Mouse (Mus musculus) retina, adult 2 months (tissue): ENCODE results near the gene Itgb5.

Experiments used
- DNase-seq: peaks from one replicate; pipeline ENCODE4 v3.0.0-alpha.2; 2012; ENCODE audit warnings: low read depth, low spot score

The Itgb5 gene

GRCm38 (mm10) chr16:33878041-33878783 is 48.7 kb downstream of the Itgb5 start:
- DNase-seq, result no peak

DNA sequence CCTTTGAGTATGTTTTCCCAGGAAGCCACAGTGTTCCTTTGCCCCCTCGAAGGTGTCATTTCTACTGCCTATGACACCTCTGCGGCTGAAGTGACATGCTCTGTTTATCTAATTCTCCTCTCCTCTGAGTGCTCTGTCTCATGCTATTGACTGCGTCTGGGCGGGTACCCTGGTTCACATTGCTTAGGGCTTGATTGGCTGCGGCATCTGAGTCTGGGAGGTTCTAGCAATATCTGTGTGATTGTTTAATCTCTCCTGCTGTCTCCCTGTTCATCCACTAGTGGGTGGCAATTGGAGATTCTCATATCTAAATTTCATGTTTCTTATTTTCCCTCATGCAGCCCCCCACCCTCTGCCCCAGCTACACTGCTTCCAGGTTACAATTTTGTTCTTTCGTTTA is 49.6 kb downstream of the Itgb5 start:
- no peak for DNase-seq

- DNase-seq, result no peak
These were observed 50.1 kb downstream of the Itgb5 start for GRCm38 (mm10) chr16:33879556-33879955.

- DNase-seq, result no peak
These were observed 51.3 kb downstream of the Itgb5 start for GRCm38 (mm10) chr16:33880765-33881164.

GRCm38 (mm10) chr16:33882540-33882939 is 53.1 kb downstream of the Itgb5 start:
- DNase-seq, result no peak

- DNase-seq, result no peak
These were observed 53.8 kb downstream of the Itgb5 start for GRCm38 (mm10) chr16:33883046-33883975.

GRCm38 (mm10) chr16:33884201-33884600 is 54.7 kb downstream of the Itgb5 start:
- no peak for DNase-seq

GRCm38 (mm10) chr16:33885021-33885471 is 55.6 kb downstream of the Itgb5 start:
- DNase-seq, result no peak

DNA sequence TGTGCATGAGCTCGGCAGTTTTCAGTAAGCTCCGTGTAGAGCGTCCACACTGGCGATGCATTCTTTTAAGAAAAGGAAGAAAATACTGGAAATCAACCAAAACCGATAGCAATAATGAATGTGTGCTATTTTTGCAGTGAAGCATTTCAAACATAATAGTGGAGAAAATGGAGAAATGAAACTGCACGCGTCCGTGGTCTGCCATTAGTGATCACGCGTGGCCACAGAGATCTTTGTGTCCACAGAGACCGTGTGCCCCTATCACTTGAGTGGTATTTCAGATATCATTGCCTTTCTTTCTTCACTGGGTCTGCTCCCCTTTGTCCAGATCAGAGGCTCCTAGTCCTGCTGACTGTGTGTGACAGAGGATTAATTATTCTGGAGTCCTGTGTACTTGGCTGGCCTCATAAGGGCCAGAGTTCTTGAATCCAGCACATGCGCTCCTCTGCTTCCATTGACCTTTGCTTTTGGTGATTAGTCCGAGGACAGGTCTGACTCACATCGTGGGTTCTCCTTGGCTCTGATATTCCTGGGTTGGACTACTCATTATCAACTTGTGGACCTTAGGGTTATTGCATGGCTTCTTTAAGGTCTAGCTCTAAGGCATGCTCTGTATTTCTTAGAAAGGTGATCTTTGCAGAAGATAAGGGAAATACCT is 56.3 kb downstream of the Itgb5 start:
- DNase-seq, result no peak

- DNase-seq, result no peak
These were observed 57.2 kb downstream of the Itgb5 start for GRCm38 (mm10) chr16:33886665-33887064.

DNA sequence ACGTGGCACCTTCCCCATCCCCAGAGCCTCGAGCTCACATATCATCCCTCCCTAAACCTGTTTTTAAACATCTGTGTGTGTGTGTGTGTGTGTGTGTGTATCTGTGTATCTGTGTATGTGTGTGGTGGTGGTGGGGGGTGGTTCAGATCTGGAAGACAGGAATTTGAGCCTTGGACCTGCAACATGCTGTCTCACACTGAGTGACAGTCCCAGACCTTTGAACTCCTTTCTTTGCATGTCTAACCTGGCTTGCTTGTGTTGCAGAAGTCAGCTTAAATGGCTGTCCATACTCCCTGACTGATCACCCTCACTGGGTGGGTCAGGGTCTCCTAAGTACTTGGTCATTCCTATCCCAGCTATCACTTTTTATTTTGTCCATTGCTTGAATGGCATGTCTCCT is 58.5 kb downstream of the Itgb5 start:
- no peak for DNase-seq

- DNase-seq, result no peak
These were observed 59.6 kb downstream of the Itgb5 start for GRCm38 (mm10) chr16:33889000-33889607.

DNA sequence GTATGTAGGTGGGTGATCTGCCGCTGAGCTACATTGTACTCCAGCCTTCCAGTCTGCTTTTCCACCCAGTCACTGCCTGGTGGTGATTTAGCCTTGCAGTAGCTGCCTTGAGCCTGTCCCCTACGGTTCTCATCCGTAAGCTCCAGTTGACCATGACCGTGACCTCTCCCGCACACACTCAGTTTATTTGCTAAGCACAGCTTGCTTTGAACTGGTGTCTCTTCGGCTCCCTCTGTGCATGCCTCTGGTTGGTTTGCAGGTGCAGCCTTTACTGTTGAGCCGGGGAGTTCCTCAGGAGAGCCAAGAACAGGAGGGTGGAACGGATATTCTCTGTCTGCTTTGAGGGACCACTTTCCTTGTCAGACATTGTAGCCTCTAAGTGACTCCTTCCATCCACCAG is 61.6 kb downstream of the Itgb5 start:
- no peak for DNase-seq

GRCm38 (mm10) chr16:33891561-33892281 is 62.3 kb downstream of the Itgb5 start:
- no peak for DNase-seq

DNA sequence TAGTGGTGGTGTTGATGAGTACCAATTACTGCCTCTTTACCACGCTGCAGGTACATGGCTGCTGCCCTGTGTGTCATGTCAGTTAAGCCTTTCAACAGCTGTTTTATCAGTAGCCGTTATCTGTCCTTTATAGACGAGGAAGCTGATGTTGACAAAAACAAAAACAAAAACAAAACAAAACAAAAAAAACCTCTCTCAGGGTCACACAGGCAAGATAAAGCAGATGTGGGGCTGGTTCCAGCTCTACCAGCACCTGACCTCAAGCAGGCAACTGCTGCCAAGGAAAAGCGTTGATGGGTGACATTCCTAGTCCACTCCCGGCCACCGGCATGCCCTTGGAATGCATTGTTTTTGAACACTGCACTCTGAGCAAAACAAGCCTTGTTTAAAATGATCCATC is 63.1 kb downstream of the Itgb5 start:
- DNase-seq, result no peak

GRCm38 (mm10) chr16:33893796-33894195 is 64.3 kb downstream of the Itgb5 start:
- DNase-seq, result no peak

DNA sequence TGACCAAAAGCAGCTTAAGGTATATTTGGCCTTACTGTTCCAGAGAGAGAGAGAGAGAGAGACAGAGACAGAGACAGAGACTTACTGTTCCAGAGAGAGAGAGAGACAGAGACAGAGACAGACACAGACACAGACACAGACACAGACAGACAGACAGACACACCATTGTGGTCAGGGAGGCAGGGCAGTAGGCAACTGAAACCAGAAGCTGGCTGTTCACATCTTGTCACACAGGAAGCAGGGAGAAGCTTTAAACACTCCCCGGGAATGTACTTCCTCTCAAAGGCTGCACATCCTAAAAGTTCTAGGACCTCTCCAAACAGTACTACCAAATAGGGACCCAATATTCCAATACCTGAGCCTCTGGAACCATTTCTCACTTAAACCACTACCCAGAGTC is 65.0 kb downstream of the Itgb5 start:
- DNase-seq, result no peak

DNA sequence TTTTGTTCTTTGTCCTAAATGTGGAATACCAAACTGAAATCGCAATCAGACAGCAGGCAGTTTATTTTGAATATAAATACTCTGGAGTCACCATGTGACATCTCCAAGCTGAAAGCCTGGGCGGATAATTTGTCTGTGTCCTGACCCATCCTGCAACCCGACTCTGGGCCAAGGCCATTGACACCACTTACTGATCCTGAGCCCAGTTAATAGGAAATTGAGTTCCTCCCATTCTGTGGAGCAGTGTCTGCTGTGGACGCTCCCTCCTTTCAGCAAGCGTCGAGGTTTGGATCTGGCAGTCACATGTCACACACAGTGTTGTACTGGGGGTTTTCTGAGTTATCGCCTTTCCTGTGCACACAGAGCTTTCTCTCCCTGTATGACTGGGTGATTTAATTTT is 66.2 kb downstream of the Itgb5 start:
- no peak for DNase-seq

GRCm38 (mm10) chr16:33896801-33897200 is 67.3 kb downstream of the Itgb5 start:
- DNase-seq, result no peak

DNA sequence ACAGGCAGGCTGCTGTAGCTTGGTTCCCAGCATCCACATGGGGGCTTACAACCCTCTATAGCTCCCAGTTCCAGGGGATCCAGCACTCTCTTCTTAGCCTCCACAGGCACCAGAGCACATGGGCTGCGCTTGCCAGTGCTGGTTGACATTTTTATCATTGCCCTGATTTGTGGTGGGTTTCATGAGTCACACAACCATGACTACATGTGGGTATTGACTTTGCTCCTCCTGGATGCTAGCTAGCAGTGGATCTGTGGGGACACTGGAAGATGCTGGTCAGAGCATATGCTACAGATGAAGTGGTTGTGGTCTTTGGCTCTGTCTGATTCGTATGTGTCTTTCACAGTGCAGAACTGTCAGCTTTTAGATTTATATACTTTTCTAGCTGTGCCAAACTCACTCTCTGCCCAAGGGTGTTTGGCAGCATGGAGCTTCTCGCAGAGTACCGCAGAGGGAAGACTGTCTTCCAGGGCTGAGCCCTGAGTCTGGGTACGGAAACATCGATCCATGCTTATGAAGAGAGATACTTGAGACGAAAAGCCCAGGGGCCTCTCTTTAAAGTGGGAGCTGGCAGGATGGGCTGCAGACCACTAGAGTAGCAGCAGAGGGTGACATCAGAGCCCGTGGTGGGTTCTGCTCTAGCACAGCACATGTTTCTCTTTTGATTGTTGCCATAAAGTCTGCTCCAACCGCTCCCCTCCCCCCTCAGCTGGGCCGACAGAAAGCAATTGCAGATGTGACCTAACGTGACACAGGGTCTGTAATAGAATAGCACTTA is 74.4 kb downstream of the Itgb5 start:
- no peak for DNase-seq
